In the genomic region with DNA sequence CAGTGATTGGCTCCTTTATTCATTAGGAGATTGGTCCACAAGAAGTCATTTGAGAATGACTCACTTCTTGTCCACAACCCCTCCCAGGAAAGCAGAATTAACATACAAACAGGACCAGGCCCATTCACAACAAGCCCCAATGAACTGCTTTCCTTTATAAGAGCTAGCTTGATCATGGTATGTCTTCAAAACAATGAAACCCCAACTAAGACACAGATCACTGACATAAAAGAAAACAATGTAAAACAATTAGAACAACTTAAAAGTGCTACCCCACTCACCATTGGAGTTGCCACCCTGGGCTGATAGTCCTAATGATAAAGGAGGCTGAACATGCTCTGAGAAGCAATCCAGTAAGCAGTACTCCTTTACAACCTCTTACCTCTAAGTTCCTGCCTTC, we compare ENCODE assay signal across 27 mouse cellular contexts. TPM values are rescaled to one million over a fixed set of nuclear protein-coding genes. Genes with fewer than 3 reads are reported as not detected.
A peak's percentile ranks its signal among the peaks of the same experiment; 100 is the strongest.
DNase-seq lines count a peak whose midpoint lies in the region; ATAC-seq lines count a peak whose summit lies in the region.
"Had no signal": no experiment of that assay in that cellular context is flagged by ENCODE, and none has a peak within 500 bp of the region (broad histone marks: within the 10 kb centered on the region; RNA-seq: fewer than 3 reads in every experiment).

No protein-coding gene starts in this region.

- no peak overlapping the region for H3K4me3 ChIP-seq in heart, embryonic 12.5 days
- H3K4me3 ChIP-seq: embryonic facial prominence, embryonic 13.5 days; embryonic facial prominence, embryonic 15.5 days; erythroblast, embryonic 14.5 days; forebrain, embryonic 10.5 days; forebrain, embryonic 12.5 days had no signal

- H3K27me3 ChIP-seq in heart, embryonic 12.5 days (replicated peaks), result no peaks in the 10 kb centered on the region
- H3K27me3 ChIP-seq: embryonic facial prominence, embryonic 13.5 days; embryonic facial prominence, embryonic 15.5 days; forebrain, embryonic 12.5 days had no signal

- ATAC-seq in heart, embryonic 12.5 days (ENCODE audit: insufficient number of reproducible peaks, low FRiP score), result no peak
- ATAC-seq in cerebellum, adult (ENCODE audit: insufficient number of reproducible peaks, low FRiP score, low TSS enrichment), result no peak
- ATAC-seq: CD4-positive, CD25-positive, alpha-beta regulatory T cell, adult 4 months; forebrain, embryonic 14.5 days; forebrain, embryonic 16.5 days had no signal

- H3K9me3 ChIP-seq in heart, embryonic 12.5 days (replicated peaks), result peaks cover 48% of the 10 kb centered on the region

- H3K36me3 ChIP-seq in heart, embryonic 12.5 days, result peaks cover 56% of the 10 kb centered on the region
- H3K36me3 ChIP-seq: G1E had no signal

- no peaks in the 10 kb centered on the region for H3K4me1 ChIP-seq in heart, embryonic 12.5 days (replicated peaks)
- H3K4me1 ChIP-seq: embryonic facial prominence, embryonic 13.5 days; embryonic facial prominence, embryonic 15.5 days; forebrain, embryonic 10.5 days; forebrain, embryonic 12.5 days had no signal

- no peak overlapping the region for H3K27ac ChIP-seq in heart, embryonic 12.5 days (ENCODE audit: poor library complexity, severe bottlenecking)
- H3K27ac ChIP-seq: embryonic facial prominence, embryonic 13.5 days; embryonic facial prominence, embryonic 15.5 days; forebrain, embryonic 10.5 days; forebrain, embryonic 12.5 days had no signal

- H3K4me2 ChIP-seq in heart, embryonic 12.5 days, result no peak overlapping the region
- H3K4me2 ChIP-seq: embryonic facial prominence, embryonic 13.5 days; embryonic facial prominence, embryonic 15.5 days; forebrain, embryonic 12.5 days had no signal

- peak; percentile 8 for DNase-seq in heart, adult 11 months
- DNase-seq in R1 (ENCODE audit: low read depth, low spot score), result peak; percentile 74
- no peak for DNase-seq in cerebellum, postnatal 36 days
- DNase-seq: adrenal gland, adult 2 months; adrenal gland, postnatal 10 days; adrenal gland, postnatal 25 days; B cell, adult 2 months; cerebellum, adult 11-12 months; cerebellum, adult 2 months; cerebellum, adult 9-10 months; cerebellum, postnatal 10 days; cerebellum, postnatal 25 days; embryo, embryonic 11 days had no signal

- no peak overlapping the region for H3K9ac ChIP-seq in heart, embryonic 12.5 days
- H3K9ac ChIP-seq: embryonic facial prominence, embryonic 13.5 days; embryonic facial prominence, embryonic 15.5 days; forebrain, embryonic 12.5 days had no signal

RNA-seq across cellular contexts. Expression of a gene that starts 38.1 kb away (rescaled TPM):
- polyA plus RNA-seq in heart, embryonic 12.5 days (2016; fragmentation: Nextera tagmentation; extraction: Ambion mirVana), result not detected in 2 replicates
- polyA plus RNA-seq: adrenal gland, adult 2 months; brain, embryonic 14.5 days; CD4-positive, CD25-positive, alpha-beta regulatory T cell, adult 4 months; cerebellum, adult 2 months; embryonic facial prominence, embryonic 11.5 days; embryonic facial prominence, embryonic 13.5 days; embryonic facial prominence, embryonic 15.5 days; erythroblast, embryonic 14.5 days; forebrain, embryonic 10.5 days; forebrain, embryonic 12.5 days; forebrain, embryonic 14.5 days; forebrain, embryonic 16.5 days; frontal cortex, adult 2 months; G1E had no signal

RNA-seq across cellular contexts. Expression of a gene that starts 42.1 kb away (rescaled TPM):
- polyA plus RNA-seq in heart, embryonic 12.5 days (2016; fragmentation: Nextera tagmentation; extraction: Ambion mirVana), result 8.9 and 9.7 TPM in 2 replicates
- polyA plus RNA-seq: erythroblast, embryonic 14.5 days; G1E had no signal

Comparison
In these comparisons a context has a peak if more than half of its experiments do, and no peak if none do; other contexts are left out.
1. DNase-seq: peak in heart, adult 11 months (single experiment) and R1 (single experiment); none in cerebellum, postnatal 36 days (0 of 2).